Mouse (Mus musculus) C2C12 (cell line): Measurements from ENCODE around the gene Slc4a11. TPM values are rescaled to one million over a fixed set of nuclear protein-coding genes. Genes with fewer than 3 reads are reported as not detected.

Source experiments
- H3K27me3 ChIP-seq: one replicate; pipeline ENCODE4 v1.6.1; 2011; ENCODE audit not compliant: control insufficient read depth, insufficient read depth, insufficient read length
- H3K36me3 ChIP-seq: one replicate; pipeline ENCODE4 v1.6.1; 2011; ENCODE audit not compliant: control insufficient read depth, insufficient read depth
- H3K4me3 ChIP-seq: one replicate; pipeline ENCODE4 v1.5.1; 2011; ENCODE audit warnings: mild to moderate bottlenecking, control low read depth; ENCODE audit not compliant: poor library complexity, insufficient read depth, severe bottlenecking
- H3K79me2 ChIP-seq: one replicate; pipeline ENCODE4 v1.6.1; 2011; ENCODE audit not compliant: control insufficient read depth, insufficient read depth
- H3K79me3 ChIP-seq: one replicate; pipeline ENCODE4 v1.6.1; 2011; ENCODE audit warnings: low read depth, control low read depth
- H3ac ChIP-seq: one replicate; pipeline ENCODE3; 2011; ENCODE audit warnings: low read depth; ENCODE audit not compliant: control insufficient read depth, insufficient read length
- CEBPB ChIP-seq: IDR thresholded peaks from one replicate; pipeline ENCODE4 v1.6.1; 2011; ENCODE audit warnings: low read depth, mild to moderate bottlenecking, control low read depth, moderate library complexity
- CTCF ChIP-seq: IDR thresholded peaks from one replicate; pipeline ENCODE4 v1.5.1; 2011; ENCODE audit not compliant: control insufficient read depth, insufficient read depth, insufficient read length
- FOSL1 ChIP-seq: IDR thresholded peaks from one replicate; pipeline ENCODE4 v1.8.0; 2011; ENCODE audit warnings: mild to moderate bottlenecking, low read length; ENCODE audit not compliant: poor library complexity, insufficient read depth, severe bottlenecking
- MAX ChIP-seq: IDR thresholded peaks from one replicate; pipeline ENCODE4 v1.6.1; 2011; ENCODE audit warnings: mild to moderate bottlenecking, control low read depth
- MYOD1 ChIP-seq: IDR thresholded peaks from one replicate; pipeline ENCODE4 v1.6.1; 2011; ENCODE audit warnings: low read depth; ENCODE audit not compliant: control insufficient read depth, insufficient read length
- MYOG ChIP-seq: IDR thresholded peaks from one replicate; pipeline ENCODE4 v1.6.1; 2011; ENCODE audit not compliant: control insufficient read depth, insufficient read length; ENCODE audit errors: extremely low read depth
- USF1 ChIP-seq: IDR thresholded peaks from one replicate; pipeline ENCODE4 v1.6.1; 2011; ENCODE audit warnings: low read depth, mild to moderate bottlenecking, control low read depth, moderate library complexity
- long read RNA-seq, 2 experiments: library from polyadenylated mRNA; unstranded; transcript quantifications; one replicate each; pipeline ENCODE4 v2.0.0; 2019 to 2020
- polyA plus RNA-seq: library from polyadenylated mRNA; unstranded; fragments of >200 nt; fragmentation: generic; extraction: Trizol; gene quantifications from one replicate; pipeline ENCODE4 v1.2.1, GENCODE M21; 2012; ENCODE audit warnings: missing spikeins

Gene Slc4a11
- 1.9 TPM for polyA plus RNA-seq
- long read RNA-seq, experiment 1, partial matches to known transcripts: 0 of 2 reads
- long read RNA-seq, experiment 1, other reads (novel, unspliced or antisense): 1 of 2 reads
- long read RNA-seq, experiment 2, transcript Slc4a11-201 (21 exons, 3,196 nt): major isoform, 16 of 27 reads
- long read RNA-seq, experiment 2, partial matches to known transcripts: 0 of 27 reads
- long read RNA-seq, experiment 2, other reads (novel, unspliced or antisense): 11 of 27 reads

DNA sequence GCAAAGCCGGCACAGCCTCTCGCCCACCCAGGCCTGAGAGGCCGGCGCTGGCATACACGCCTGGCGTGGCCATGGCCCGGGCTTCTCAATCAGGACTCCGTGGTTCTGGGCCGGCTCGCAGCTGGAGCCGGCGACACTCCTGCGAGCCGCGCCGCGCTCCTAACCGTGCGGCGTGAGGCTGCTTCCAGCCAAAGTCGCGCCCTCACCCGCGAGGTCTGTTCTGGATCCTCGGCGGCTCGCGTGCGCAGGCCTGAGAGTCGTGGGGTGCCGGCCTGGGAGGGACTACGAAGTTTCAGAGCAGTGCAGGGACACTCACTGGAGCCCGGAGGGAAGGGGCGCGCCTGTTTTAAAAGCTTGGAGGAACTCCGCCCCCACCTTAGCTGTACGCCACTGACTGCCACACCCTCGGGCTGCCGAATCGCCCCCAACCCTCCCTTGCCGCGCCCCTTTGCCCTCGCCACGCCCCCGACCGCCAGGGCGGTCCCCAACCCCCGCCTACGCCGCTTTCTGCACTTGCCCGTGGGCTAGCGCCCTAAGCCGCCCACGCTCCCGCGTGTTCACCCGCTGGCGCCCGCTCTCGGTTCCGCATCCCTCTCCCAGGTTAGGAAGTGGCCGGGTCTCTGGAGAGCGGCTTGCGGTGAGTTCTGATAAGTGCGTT lies at the start of gene Slc4a11:
Slc4a11 (minus strand) TSS at position 367 of the 658 bp plus-strand sequence.
- no peaks in the 10 kb centered on the region for H3K36me3 ChIP-seq
- peak within 1 kb of the TSS; percentile 41 for H3K4me3 ChIP-seq
- no peaks in the 10 kb centered on the region for H3K27me3 ChIP-seq
- TF ChIP-seq MAX (peak; percentile 54), MYOG (no peak)
- peak within 1 kb of the TSS; percentile 87 for H3ac ChIP-seq
- H3K79me3 ChIP-seq: no peaks in the 10 kb centered on the region
- no peaks in the 10 kb centered on the region for H3K79me2 ChIP-seq

DNA sequence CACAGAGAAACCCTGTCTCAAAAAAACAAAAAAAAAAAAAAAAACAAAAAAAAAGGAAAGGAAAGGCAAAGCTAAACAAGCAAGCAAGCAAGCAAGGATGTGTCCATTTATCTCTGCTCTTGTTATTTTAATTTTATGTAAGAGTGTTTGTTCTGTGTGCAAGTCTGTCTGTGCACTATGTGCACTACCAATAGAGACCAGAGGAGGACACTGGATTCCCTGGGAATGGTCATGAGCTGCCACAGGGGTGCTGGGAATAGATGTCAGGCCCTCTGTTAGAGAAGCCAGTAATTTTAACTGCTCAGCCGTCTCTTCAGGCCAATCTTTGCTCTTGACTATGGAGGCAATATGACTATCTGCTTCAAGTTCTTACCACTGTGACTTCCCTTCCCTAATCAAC lies 46.3 kb upstream of the Slc4a11 start:
- TF ChIP-seq CTCF: no peak
- no peak for TF ChIP-seq CEBPB
- no peak for TF ChIP-seq USF1
- no peak for TF ChIP-seq MYOG
- TF ChIP-seq MYOD1: no peak
- no peak for TF ChIP-seq FOSL1
- TF ChIP-seq MAX: no peak
- Histone ChIP-seq H3K79me3 (no peaks in the 10 kb centered on the region), H3K36me3 (peaks cover 50% of the 10 kb centered on the region), H3K27me3 (no peaks in the 10 kb centered on the region), H3ac (no peak overlapping the region), H3K79me2 (no peaks in the 10 kb centered on the region), H3K4me3 (no peak overlapping the region)

DNA sequence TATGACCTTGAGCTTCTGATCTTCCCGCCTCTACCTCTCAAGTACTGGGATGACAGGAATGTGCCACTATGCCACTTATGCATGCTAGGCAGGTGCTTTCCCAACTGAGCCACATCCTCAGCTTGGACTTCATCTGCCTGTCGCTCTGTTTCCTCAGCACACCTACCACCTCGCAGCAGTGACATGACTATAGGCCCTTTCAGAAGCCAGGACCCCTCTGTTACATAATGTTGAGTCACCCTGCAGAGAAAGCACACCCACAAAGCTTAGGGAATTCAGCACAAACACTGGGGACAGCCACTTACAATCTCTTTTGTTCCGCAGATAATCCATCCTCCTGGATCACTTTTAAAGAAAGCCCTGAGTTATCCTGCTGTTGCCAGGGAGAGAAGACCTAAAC lies 42.8 kb upstream of the Slc4a11 start:
- peaks cover 41% of the 10 kb centered on the region for H3K36me3 ChIP-seq

DNA sequence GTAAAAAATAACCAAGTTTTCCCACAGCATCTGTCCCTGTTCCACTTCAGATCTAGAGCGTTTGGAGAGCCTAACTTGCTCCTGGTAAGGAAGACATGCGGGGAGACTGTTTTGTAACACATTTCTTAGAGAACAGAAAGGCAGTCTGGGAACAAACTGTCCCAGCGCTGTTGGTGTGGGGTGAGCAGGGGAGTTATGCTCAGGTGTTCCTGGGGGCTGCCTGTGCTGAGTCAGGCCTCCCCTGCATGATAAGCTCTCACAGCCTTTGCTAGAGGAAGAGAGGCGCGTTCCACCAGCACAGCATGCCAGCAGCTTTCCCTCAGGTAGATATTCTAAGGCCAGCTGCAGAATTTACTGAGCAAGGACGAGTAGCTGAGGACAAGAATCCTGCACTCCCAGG lies 40.7 kb upstream of the Slc4a11 start:
- H3K36me3 ChIP-seq: peaks cover 43% of the 10 kb centered on the region
- no peak overlapping the region for H3K4me3 ChIP-seq
- no peak for TF ChIP-seq CTCF
- no peak for TF ChIP-seq MYOD1
- TF ChIP-seq USF1: no peak
- TF ChIP-seq CEBPB: no peak
- TF ChIP-seq MYOG: no peak
- no peak for TF ChIP-seq FOSL1
- TF ChIP-seq MAX: no peak
- H3K27me3 ChIP-seq: no peaks in the 10 kb centered on the region
- H3K79me3 ChIP-seq: no peaks in the 10 kb centered on the region
- no peak overlapping the region for H3ac ChIP-seq
- no peaks in the 10 kb centered on the region for H3K79me2 ChIP-seq

More for the DNA sequence above, 42.8 kb upstream of the Slc4a11 start:
- Histone ChIP-seq H3K79me3 (no peaks in the 10 kb centered on the region), H3K27me3 (no peaks in the 10 kb centered on the region), H3K79me2 (no peaks in the 10 kb centered on the region), H3K4me3 (no peak overlapping the region), H3ac (no peak overlapping the region)
- TF ChIP-seq MYOD1 (no peak), CTCF (no peak), MAX (no peak), MYOG (no peak), CEBPB (no peak), USF1 (no peak), FOSL1 (no peak)

DNA sequence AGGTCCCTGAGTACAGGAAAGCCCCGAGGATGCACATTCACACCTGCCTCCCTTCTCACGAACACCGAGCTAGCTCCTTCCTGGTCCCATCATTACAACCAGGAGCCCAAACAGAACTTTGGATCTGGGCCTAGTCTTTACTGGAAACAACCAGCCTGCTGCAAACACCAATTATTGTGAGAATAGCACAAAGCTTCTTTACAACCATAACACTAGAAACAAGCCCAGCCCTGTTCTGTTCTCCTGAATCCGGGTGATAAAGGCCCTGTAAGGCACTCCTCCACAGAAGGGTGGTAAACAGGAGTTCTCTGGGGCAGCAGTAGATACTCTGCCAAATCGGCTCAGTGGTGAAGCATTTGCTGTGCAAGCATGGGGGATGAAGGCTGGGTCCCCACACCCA lies 38.0 kb upstream of the Slc4a11 start:
- peaks cover 37% of the 10 kb centered on the region for H3K36me3 ChIP-seq

DNA sequence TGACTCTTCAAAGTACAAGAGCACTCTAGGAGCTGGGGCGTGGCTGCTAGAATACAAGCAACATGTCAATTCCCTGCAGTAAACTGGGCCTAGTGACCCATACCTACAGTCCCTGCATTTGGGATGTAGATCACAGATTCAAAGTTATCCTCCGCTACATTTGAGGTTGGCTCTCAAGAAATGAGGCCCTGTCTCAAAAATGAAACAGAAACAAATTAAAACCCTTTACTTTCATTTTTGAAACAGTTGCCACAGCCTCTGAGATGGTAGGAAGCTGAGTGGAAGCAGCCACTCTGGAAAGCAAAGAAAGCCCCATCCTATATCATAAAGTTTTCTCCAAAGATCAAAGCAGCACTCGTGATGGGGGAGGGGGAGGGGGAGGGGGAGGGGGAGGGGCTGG lies 36.1 kb upstream of the Slc4a11 start:
- peaks cover 47% of the 10 kb centered on the region for H3K36me3 ChIP-seq
- TF ChIP-seq CTCF: no peak
- no peak for TF ChIP-seq MYOG
- TF ChIP-seq MAX: no peak
- no peak for TF ChIP-seq MYOD1
- TF ChIP-seq CEBPB: no peak
- no peak overlapping the region for H3ac ChIP-seq
- no peak overlapping the region for H3K4me3 ChIP-seq
- no peaks in the 10 kb centered on the region for H3K27me3 ChIP-seq
- no peaks in the 10 kb centered on the region for H3K79me3 ChIP-seq
- H3K79me2 ChIP-seq: no peaks in the 10 kb centered on the region

More for the DNA sequence above, 38.0 kb upstream of the Slc4a11 start:
- H3K79me2 ChIP-seq: no peaks in the 10 kb centered on the region
- H3K27me3 ChIP-seq: no peaks in the 10 kb centered on the region
- no peaks in the 10 kb centered on the region for H3K79me3 ChIP-seq
- H3ac ChIP-seq: no peak overlapping the region
- TF ChIP-seq MYOD1 (no peak), MAX (no peak), MYOG (no peak), FOSL1 (no peak), USF1 (no peak), CTCF (no peak), CEBPB (no peak)
- H3K4me3 ChIP-seq: no peak overlapping the region
